Mouse (Mus musculus): Measurements from ENCODE around the gene Psd.

- TF ChIP-seq CTCF (IDR thresholded peaks at IDR 0.05; ENCODE audit: extremely low read depth, insufficient read length, insufficient replicate concordance, low read depth, low read length) (no peak), POLR2A (IDR thresholded peaks at IDR 0.05; ENCODE audit: low read depth, low read length) (no peak)
Measured at GRCm38 (mm10) chr19:46286926-46287325, 40.0 kb downstream of the Psd start.
